Mouse (Mus musculus): ENCODE results near the gene Dlx2.

DNA sequence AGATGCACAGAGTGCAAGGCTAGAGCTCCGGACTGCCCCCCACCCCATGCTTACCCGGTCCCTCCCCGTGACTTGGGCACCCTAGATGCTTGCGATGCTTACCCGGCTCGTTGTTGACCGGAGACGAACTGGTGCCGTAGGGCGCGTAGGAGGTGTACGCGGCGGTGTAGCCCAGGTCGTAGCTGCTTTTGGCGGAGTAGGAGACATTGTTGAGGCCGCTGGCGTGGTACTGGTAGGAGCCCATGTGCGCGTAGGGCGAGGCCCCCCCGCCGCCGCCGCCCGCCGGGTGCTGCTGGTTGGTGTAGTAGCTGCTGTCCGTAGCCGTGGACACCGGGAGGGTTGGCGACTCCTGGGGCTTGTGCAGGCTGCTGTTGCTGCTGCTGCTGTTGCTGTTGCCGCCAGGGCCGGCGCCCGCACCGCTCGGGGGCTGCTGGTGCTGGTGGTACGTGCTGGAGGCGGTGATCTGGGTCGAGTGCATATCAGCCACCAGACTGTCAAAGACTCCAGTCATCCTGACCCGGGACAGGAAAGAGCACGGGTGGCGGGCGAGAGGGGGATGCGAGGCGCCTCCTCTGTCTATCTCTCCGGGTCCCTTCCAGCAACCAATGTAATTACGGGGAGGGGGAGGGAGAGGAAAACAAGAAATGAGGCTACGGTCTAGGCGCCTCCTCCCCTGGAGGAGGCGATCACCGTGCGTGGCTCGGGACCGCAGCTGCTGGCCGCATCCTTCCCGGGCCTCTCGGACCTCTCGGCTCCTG lies 493 bp downstream of the Dlx2 start:
- no peak for TF ChIP-seq POLR2A (IDR thresholded peaks at IDR 0.05; ENCODE audit: low read depth, low read length)
- no peak for TF ChIP-seq CTCF (conservative IDR thresholded peaks at IDR 0.05; ENCODE audit: insufficient read depth, insufficient read length, low read depth, low read length)
